Mouse (Mus musculus) adrenal gland, postnatal 25 days (tissue): ENCODE results near the gene Ifi27l2b. TPM values are rescaled to one million over a fixed set of nuclear protein-coding genes. Genes with fewer than 3 reads are reported as not detected.

Experiments used
- DNase-seq: peaks from one replicate; pipeline ENCODE4 v3.0.0; 2021; ENCODE audit warnings: mixed read lengths
- total RNA-seq: library from RNA; stranded (reverse); gene quantifications from 2 replicates; pipeline ENCODE4 v1.2.3, GENCODE M21; 2021

Gene Ifi27l2b
- total RNA-seq, 1 experiment from 2014 or later, result not detected

DNA sequence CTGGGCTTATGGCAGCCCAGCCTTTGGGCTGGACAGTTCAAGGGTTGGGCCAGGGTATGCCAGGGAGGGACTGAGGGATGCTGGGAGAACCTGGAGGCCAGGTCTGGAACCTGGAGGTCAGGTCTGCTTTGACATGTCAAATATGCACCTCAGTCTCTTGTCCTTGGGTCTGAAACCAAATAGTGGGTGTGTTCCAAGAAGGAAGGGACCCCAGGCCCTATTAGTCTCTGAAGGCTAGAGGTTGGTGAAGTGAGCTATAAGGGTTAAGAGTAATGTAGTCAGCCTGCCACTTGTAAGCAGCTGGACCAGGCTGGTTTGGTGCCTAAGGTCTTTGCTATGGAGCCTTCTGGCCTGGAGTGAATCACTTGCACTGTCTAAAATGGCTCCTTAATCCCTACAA, 22.2 kb downstream of the Ifi27l2b start:
- DNase-seq, result no peak

DNA sequence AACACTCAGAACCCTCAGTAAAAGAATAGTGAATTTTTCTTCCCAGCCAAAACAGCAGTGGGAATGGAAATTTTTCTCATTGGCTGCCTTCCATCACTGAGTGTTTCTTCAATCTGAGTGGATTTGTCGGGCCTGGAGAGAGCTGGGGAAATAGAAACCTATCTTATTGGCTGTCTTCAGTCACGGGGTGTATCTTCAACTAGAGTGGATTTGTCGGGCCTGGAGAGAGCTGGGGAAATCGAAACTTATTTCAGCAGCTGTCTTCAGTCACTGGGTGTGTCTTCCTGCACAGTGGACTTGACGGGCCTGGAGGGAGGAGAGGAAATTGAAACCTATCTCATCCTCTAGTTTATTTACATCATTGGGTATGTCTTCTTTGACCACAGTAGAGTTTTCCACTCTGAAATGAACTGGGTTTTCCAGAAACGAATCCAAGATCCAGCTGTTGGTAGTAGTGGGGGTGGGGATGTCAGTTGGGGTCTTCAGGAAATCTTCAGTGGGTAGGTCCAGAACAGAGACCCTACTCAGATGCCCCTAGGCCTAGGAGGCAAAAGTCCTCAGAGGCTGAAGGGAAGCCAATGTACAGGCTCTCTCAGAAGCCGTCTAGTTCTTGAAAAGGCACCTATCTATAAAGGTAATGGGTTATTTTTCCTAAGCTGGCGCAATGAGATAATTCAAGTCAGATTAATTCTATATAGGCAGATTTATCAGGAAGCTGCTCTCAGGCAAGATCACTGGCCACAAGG, 22.9 kb downstream of the Ifi27l2b start, which contains the start of gene Ifi27:
Gene Ifi27, plus strand, starts transcription at position 226 of the 746 bp plus-strand sequence.
- peak; percentile 65 for DNase-seq

DNA sequence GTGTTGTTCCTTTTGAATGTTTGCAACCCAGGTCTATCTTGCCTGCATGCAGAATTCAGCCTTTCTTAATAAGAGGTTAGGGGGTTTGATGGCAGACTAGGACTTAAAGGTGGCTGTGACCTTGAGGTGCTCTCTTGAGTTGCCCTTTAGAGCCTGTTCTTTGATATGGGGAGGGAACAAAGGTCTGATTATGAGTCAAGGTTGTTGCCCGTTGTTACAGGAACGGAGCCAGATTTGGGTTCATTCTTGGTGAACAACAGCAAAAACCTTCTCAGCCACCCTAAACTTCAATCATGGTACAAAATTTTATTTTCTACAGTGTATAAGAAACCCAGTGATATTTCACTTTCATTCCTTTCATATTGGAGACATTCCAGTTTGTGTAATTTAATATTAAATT, 23.6 kb downstream of the Ifi27l2b start:
- peak; percentile 41 for DNase-seq

DNA sequence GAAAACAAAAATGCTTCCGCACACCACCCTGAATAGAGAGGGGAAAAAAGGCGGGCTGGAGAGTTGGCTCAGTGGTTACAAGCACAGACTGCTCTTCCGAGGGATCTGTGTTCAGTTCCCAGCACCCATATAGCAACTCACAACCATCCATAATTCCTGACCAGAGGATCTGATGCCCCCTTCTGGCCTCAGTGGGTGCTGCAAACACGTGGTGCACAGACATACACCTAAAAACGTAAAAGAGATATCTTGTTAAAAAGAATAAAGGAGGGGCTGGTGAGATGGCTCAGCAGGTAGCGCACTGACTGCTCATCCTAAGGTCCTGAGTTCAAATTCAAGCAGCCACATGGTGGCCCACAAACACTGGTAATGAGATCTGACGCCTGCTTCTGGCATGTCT, 30.3 kb downstream of the Ifi27l2b start:
- no peak for DNase-seq

DNA sequence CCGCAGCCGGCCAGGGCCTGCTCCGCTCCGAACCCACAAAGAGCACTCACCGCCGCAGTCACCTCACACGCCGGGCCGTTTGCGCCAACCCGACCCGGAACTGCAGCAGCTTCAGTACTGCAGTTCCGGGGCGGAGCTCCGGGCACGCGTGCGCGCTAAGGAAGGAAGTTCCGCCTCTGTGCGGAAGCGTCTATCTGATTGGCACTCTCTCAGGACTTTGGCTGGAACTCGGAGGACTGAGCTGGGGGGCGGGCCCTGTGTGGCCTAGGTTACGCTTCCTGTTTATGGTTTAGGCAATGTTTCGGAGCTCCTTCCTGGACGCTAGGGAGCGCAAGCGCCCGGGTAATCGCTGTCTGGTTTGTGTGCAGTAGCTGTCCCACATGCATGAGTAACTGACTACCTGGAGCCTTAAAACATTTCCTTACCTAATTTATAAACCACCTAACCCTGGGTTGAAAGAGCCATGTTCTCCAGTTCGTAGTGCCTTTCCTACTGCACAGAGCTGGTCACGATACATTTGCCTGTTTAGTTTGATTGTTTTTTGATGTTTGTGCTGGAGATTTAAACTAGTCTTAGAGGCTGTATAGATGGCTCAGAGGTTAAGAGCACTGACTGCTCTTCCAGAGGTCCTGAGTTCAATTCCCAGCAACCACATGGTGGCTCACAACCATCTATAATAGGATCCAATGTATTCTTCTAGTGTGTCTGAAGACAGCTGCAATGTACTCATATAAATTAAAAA, 31.1 kb downstream of the Ifi27l2b start, which contains the start of gene Ddx24:
Gene Ddx24, minus strand, starts transcription at position 102 of the 742 bp plus-strand sequence.
- peak; percentile 94 for DNase-seq

DNA sequence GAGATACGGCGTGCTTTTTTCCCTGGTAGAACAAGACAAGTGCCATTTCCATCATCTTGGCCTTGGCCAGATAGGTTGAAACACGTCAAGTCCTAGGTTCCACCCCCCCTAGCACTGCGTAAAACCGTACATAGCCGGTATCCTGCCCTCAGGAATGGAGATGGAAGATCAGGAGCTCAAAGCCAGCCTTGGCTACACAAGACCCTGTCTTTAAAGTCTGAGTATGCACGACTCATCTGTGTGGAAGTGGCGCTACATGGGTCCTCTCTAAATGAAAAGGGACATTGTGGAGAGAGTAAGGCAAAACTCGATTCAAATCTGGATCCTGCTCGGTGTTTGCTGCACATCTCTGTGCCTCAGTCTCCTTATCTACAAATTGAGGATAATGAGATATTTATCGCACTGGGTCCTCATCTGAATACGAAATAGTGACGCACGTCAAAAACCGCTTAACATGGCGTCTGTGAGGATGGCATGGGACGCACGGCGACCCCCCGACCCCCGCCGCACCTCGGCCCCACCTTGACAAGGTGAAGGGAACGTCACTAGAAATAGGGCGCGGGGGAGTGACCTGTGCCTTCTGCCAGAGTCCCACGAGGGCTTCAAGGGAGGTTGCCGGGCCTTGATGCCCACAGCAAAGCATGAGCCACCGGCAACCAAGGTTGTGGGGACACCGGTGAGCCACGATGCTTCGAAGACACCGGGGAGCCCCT, 31.9 kb downstream of the Ifi27l2b start:
- DNase-seq, result no peak

DNA sequence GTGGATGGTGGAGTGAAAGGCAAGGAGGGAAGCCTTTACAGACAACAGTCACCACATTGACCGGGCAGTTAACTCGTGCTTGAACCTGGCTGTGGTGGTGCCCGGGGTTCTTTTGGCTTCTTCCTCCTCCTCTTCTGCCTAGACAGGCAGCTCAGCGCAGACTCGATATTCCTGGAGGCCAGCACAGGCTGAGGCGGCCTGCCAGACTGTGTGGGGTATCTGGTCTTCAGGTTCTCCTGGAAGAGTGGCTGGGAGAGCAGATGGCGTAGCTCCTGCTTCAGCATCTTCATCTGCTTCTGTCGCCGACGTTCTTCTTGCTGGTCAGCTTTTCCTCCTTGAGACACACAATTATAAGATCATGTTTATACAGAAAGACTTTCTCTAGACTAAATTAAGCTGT, 48.9 kb downstream of the Ifi27l2b start:
- DNase-seq, result no peak

DNA sequence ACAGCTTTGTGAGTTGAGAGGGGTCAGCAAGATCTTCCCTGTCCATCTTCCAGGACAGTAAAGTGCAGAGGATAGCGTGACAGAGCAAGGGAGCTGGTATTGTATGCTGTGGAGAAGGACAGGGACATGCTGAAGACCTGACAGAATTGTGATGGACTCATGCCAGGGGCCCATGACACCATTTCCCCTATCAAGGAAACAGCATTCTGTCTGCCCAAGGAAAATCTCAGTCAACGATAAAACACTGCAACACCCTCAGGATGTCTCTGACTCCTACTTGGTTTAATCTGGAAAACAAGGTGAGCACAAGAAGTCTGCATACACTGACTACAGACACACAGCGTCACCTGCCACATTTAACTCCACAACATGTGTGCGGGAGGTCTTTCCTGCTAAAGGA, 49.3 kb downstream of the Ifi27l2b start, which contains the start of gene 9330161L09Rik:
Gene 9330161L09Rik, minus strand, starts transcription at position 101 of the 400 bp plus-strand sequence.
- no peak for DNase-seq

DNA sequence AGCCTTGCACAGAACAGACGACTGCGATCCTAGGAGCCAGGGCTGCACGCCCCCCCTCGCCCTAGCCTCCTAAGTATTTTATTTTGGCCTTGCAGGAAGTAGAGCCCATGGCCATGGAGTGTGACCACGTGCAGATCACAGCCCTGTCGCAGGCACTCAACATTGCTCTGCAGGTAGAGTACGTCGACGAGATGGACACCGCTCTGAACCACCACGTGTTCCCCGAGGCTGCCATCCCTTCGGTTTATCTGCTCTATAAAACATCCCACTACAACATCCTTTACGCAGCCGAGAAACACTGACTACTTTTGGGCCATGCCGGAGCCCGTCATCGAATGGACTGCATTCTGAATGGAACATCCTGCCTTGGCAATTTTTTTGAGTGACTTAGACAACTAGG, 52.9 kb downstream of the Ifi27l2b start:
- no peak for DNase-seq

Other genes starting within 250 kb of the Ifi27l2b start
- 1.4 and 1.8 TPM in 2 replicates for gene Prima1, start 215.1 kb downstream of the Ifi27l2b start, total RNA-seq
- gene Fam181a, start 146.2 kb downstream of the Ifi27l2b start, total RNA-seq, result not detected in 2 replicates
- 0.85 and 1.4 TPM in 2 replicates for gene Asb2, start 101.2 kb downstream of the Ifi27l2b start, total RNA-seq
- gene Otub2, start 68.5 kb downstream of the Ifi27l2b start, total RNA-seq, result 3.5 and 3.9 TPM in 2 replicates
- gene 9330161L09Rik, start 49.4 kb downstream of the Ifi27l2b start, total RNA-seq, result 1.3 and 1.6 TPM in 2 replicates
- gene Ddx24, start 31.4 kb downstream of the Ifi27l2b start, total RNA-seq, result 109 TPM in 2 replicates
- 843 and 1,153 TPM in 2 replicates for gene Ifi27, start 23.0 kb downstream of the Ifi27l2b start, total RNA-seq
- 30.3 and 36.9 TPM in 2 replicates for gene Ifi27l2a, start 13.5 kb downstream of the Ifi27l2b start, total RNA-seq
- gene Ppp4r4, start 75.1 kb upstream of the Ifi27l2b start, total RNA-seq, result 5.3 and 5.4 TPM in 2 replicates
- 0.36 and 2.9 TPM in 2 replicates for gene Serpina10, start 174.2 kb upstream of the Ifi27l2b start, total RNA-seq
- 0.39 and 3.9 TPM in 2 replicates for gene Serpina6, start 200.0 kb upstream of the Ifi27l2b start, total RNA-seq
- not detected in 2 replicates for gene Serpina16, start 218.9 kb upstream of the Ifi27l2b start, total RNA-seq
- gene Serpina1f, start 238.3 kb upstream of the Ifi27l2b start, total RNA-seq, result not detected in 2 replicates